Mouse (Mus musculus): ENCODE results near the gene Strap.

DNA sequence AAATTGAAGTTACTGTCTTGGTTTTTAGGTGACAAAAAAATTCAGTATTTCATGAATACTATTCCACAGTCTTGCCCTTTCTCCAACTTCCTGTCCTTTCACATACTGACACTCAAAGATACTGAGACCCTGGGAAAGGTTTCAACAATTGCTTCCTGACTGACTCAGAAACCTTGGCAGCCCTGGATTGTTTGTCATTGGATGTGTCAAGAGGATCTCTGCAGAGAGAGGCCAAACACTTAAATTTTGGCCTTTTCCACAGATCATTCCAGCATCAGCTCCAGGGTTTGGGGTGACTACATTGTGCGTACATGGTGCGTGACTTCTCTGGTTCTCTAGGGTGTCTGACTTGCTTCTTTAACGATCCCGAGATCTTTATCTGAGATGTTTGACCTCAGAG, 32.0 kb upstream of the Strap start:
- TF ChIP-seq CTCF (IDR thresholded peaks at IDR 0.05; ENCODE audit: low read depth, low read length) (no peak), POLR2AphosphoS5 (IDR thresholded peaks at IDR 0.05; ENCODE audit: insufficient replicate concordance, low read depth, low read length) (no peak), GATA2 (IDR thresholded peaks at IDR 0.05; ENCODE audit: borderline replicate concordance, low read depth, low read length) (no peak), GATA1 (IDR thresholded peaks at IDR 0.05; ENCODE audit: borderline replicate concordance, low read length) (no peak)
